Mouse (Mus musculus): ENCODE data around the gene Gm11397. TPM values are rescaled to one million over a fixed set of nuclear protein-coding genes. Genes with fewer than 3 reads are reported as not detected.

Gene Gm11397
- not detected for polyA plus RNA-seq (2017; shearing (Covaris generic))

GRCm38 (mm10) chr13:33395461-33395860 lies at the start of gene Gm11397:
Gene Gm11397, plus strand, starts transcription at chr13:33395761.

Other genes with a start within 250 kb of the Gm11397 start
- not detected for gene Serpinb9c, start 236.0 kb upstream of the Gm11397 start, polyA plus RNA-seq (2017; shearing (Covaris generic))
- gene Serpinb9d, start 202.8 kb upstream of the Gm11397 start, polyA plus RNA-seq (2017; shearing (Covaris generic)) = not detected
- gene Serpinb9e, start 146.1 kb upstream of the Gm11397 start, polyA plus RNA-seq (2017; shearing (Covaris generic)) = not detected
- not detected for gene Serpinb9f, start 71.7 kb upstream of the Gm11397 start, polyA plus RNA-seq (2017; shearing (Covaris generic))
- not detected for gene Serpinb9g, start 89.0 kb downstream of the Gm11397 start, polyA plus RNA-seq (2017; shearing (Covaris generic))